ENCODE assay signal across 9 mouse cellular contexts in the genomic region with DNA sequence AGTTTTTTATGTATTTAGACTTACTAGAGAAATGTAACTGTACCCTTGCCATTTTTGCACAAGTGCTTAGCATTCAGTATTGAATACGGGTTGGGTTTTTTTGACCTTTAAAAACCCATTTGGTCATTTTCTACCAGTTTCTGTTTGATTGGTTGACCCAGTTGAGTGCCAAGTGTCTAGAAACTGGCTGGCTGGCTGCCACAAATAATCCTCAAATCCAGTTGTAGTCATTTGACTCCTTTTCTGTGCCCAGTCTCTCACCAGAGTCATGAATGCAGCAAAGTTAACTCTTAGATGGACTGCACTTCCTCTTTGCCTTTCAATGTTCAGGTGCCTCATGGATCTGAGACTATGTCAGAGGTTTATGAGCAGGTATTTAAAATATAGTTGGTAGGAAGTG. TPM values are rescaled to one million over a fixed set of nuclear protein-coding genes. Genes with fewer than 3 reads are reported as not detected.
A peak's percentile ranks its signal among the peaks of the same experiment; 100 is the strongest.
DNase-seq lines count a peak whose midpoint lies in the region; ATAC-seq and TF ChIP-seq lines count a peak whose summit lies in the region.
"Had no signal": no experiment of that assay in that cellular context is flagged by ENCODE, and none has a peak within 500 bp of the region (broad histone marks: within the 10 kb centered on the region; RNA-seq: fewer than 3 reads in every experiment).

No protein-coding gene starts in this region.

- no peak overlapping the region for H3K27ac ChIP-seq in lung, embryonic 14.5 days (ENCODE audit: low read depth)
- no peak overlapping the region for H3K27ac ChIP-seq in intestine, embryonic 14.5 days (ENCODE audit: low read depth)

- no peak overlapping the region for H3ac ChIP-seq in myocyte (ENCODE audit: control insufficient read depth, insufficient read length)

- ATAC-seq in lung, embryonic 14.5 days (ENCODE audit: insufficient read depth) = no peak
- ATAC-seq in intestine, embryonic 14.5 days (replicated peaks; ENCODE audit: low FRiP score, low TSS enrichment, low read depth) = no peak

- no peaks in the 10 kb centered on the region for H3K27me3 ChIP-seq in lung, embryonic 14.5 days (ENCODE audit: insufficient read depth, low read length)
- H3K27me3 ChIP-seq in intestine, embryonic 14.5 days (replicated peaks; ENCODE audit: control insufficient read depth, insufficient read depth, low read length) = no peaks in the 10 kb centered on the region
- H3K27me3 ChIP-seq in myocyte (ENCODE audit: control insufficient read depth, insufficient read depth, insufficient read length) = no peaks in the 10 kb centered on the region
- H3K27me3 ChIP-seq: heart, embryonic 12.5 days had no signal

- peaks cover 14% of the 10 kb centered on the region for H3K4me1 ChIP-seq in lung, embryonic 14.5 days (ENCODE audit: insufficient read depth)
- peaks cover 29% of the 10 kb centered on the region for H3K4me1 ChIP-seq in intestine, embryonic 14.5 days (replicated peaks; ENCODE audit: control insufficient read depth, insufficient read depth, low read length)

- H3K9me3 ChIP-seq in lung, embryonic 14.5 days (ENCODE audit: low read depth, low read length) = no peaks in the 10 kb centered on the region
- H3K9me3 ChIP-seq in intestine, embryonic 14.5 days (ENCODE audit: control insufficient read depth, low read length) = no peaks in the 10 kb centered on the region
- H3K9me3 ChIP-seq: heart, embryonic 12.5 days had no signal

- peaks cover 66% of the 10 kb centered on the region for H3K79me2 ChIP-seq in myocyte (ENCODE audit: control insufficient read depth, insufficient read depth)

- no peak for TF ChIP-seq CTCF in lung, embryonic 14.5 days (IDR thresholded peaks at IDR 0.05; ENCODE audit: low read depth)

- WGBS in lung, embryonic 14.5 days = 71% methylated on average over 1 of the region's 1 CpGs
- WGBS in intestine, embryonic 14.5 days = 91% methylated on average over 1 of the region's 1 CpGs

- H3K4me2 ChIP-seq in lung, embryonic 14.5 days = peak overlapping the region; percentile 84
- peak overlapping the region; percentile 12; the same call in 1 of the 2 replicates for H3K4me2 ChIP-seq in intestine, embryonic 14.5 days (ENCODE audit: low read length)
- H3K4me2 ChIP-seq in myocyte (ENCODE audit: low read depth) = peak overlapping the region; percentile 79

- no peak overlapping the region for H3K4me3 ChIP-seq in lung, embryonic 14.5 days (ENCODE audit: low read depth, low read length)
- H3K4me3 ChIP-seq in intestine, embryonic 14.5 days (ENCODE audit: low read depth, low read length) = no peak overlapping the region
- peak overlapping the region; percentile 75 for H3K4me3 ChIP-seq in myocyte
- H3K4me3 ChIP-seq: heart, embryonic 12.5 days had no signal

- peak; percentile 56 for DNase-seq in lung, embryonic 14.5 days
- no peak for DNase-seq in lung, postnatal 25 days (ENCODE audit: low spot score)
- peak; percentile 51 for DNase-seq in brain, adult 2 months (ENCODE audit: low read depth, low spot score)
- no peak for DNase-seq in intestine, embryonic 14.5 days (ENCODE audit: low spot score)
- DNase-seq in ovary, postnatal 10 days (ENCODE audit: low spot score) = no peak
- no peak for DNase-seq in c-Kit-positive CD71-positive TER-119-positive erythroid progenitor cells, embryonic 14.5 days (ENCODE audit: low spot score)
- DNase-seq: thymus, postnatal 25 days had no signal

- H3K9ac ChIP-seq in lung, embryonic 14.5 days = no peak overlapping the region
- H3K9ac ChIP-seq in intestine, embryonic 14.5 days (ENCODE audit: low read length) = no peak overlapping the region
- H3K9ac ChIP-seq: heart, embryonic 12.5 days had no signal

- H3K36me3 ChIP-seq in lung, embryonic 14.5 days (ENCODE audit: insufficient read depth) = no peaks in the 10 kb centered on the region
- H3K36me3 ChIP-seq in intestine, embryonic 14.5 days (ENCODE audit: control insufficient read depth, insufficient read depth, low read length) = no peaks in the 10 kb centered on the region
- H3K36me3 ChIP-seq in myocyte (ENCODE audit: control insufficient read depth, insufficient read depth) = no peaks in the 10 kb centered on the region
- H3K36me3 ChIP-seq: heart, embryonic 12.5 days had no signal

- TF ChIP-seq POLR2A in myocyte (IDR thresholded peaks at IDR 0.05; ENCODE audit: insufficient read length, low read depth) = no peak

TF ChIP-seq in myocyte, 11 proteins besides CTCF, POLR2A, EP300 and RAD21:
- TF ChIP-seq MAX (IDR thresholded peaks at IDR 0.05; ENCODE audit: low read depth) = no peak
- TF ChIP-seq CEBPB (IDR thresholded peaks at IDR 0.05; ENCODE audit: insufficient read depth, poor library complexity, severe bottlenecking) = no peak
- no peak for TF ChIP-seq MYOG (IDR thresholded peaks at IDR 0.05; ENCODE audit: control insufficient read depth in 1 of 3, insufficient read depth in 1 of 3, insufficient read length in 2 of 3, low read depth in 2 of 3)
- TF ChIP-seq USF1 (IDR thresholded peaks at IDR 0.05; ENCODE audit: low read depth) = no peak
- TF ChIP-seq TCF12 (IDR thresholded peaks at IDR 0.05; ENCODE audit: insufficient read depth, poor library complexity, severe bottlenecking) = no peak
- TF ChIP-seq REST (IDR thresholded peaks at IDR 0.05; ENCODE audit: insufficient read depth, insufficient read length) = no peak
- TF ChIP-seq SRF (IDR thresholded peaks at IDR 0.05; ENCODE audit: control insufficient read depth, insufficient read length, low read depth) = no peak
- TF ChIP-seq E2F4 (IDR thresholded peaks at IDR 0.05; ENCODE audit: insufficient read depth) = no peak
- no peak for TF ChIP-seq TCF3 (IDR thresholded peaks at IDR 0.05; ENCODE audit: insufficient read length, low read depth)
- TF ChIP-seq MYOD1 (IDR thresholded peaks at IDR 0.05; ENCODE audit: control insufficient read depth in 1 of 3, insufficient read length in 2 of 3, low read depth in 2 of 3) = no peak
- TF ChIP-seq POLR2AphosphoS2 (IDR thresholded peaks at IDR 0.05; ENCODE audit: insufficient read length, low read depth) = no peak

RNA-seq across cellular contexts. Expression of gene Chka, which starts 2.3 kb away (rescaled TPM):
- polyA plus RNA-seq in lung, embryonic 14.5 days (2014; fragmentation: Nextera tagmentation; extraction: Ambion mirVana) = 54.0 and 63.0 TPM in 2 replicates
- polyA plus RNA-seq in intestine, embryonic 14.5 days (2014; fragmentation: Nextera tagmentation; extraction: Ambion mirVana) = 48.8 and 54.0 TPM in 2 replicates
- polyA plus RNA-seq in myocyte (2012; fragmentation: generic; extraction: Trizol) = 35.5 TPM

RNA-seq across cellular contexts. Expression of gene Tcirg1, which starts 53.0 kb away (rescaled TPM):
- 31.7 and 36.0 TPM in 2 replicates for polyA plus RNA-seq in lung, embryonic 14.5 days (2014; fragmentation: Nextera tagmentation; extraction: Ambion mirVana)
- 34.8 and 40.5 TPM in 2 replicates for polyA plus RNA-seq in intestine, embryonic 14.5 days (2014; fragmentation: Nextera tagmentation; extraction: Ambion mirVana)
- 50.9 TPM for polyA plus RNA-seq in myocyte (2012; fragmentation: generic; extraction: Trizol)

RNA-seq across cellular contexts. Expression of gene Ndufs8, which starts 58.7 kb away (rescaled TPM):
- polyA plus RNA-seq in lung, embryonic 14.5 days (2014; fragmentation: Nextera tagmentation; extraction: Ambion mirVana) = 326 and 335 TPM in 2 replicates
- 374 and 390 TPM in 2 replicates for polyA plus RNA-seq in intestine, embryonic 14.5 days (2014; fragmentation: Nextera tagmentation; extraction: Ambion mirVana)
- 482 TPM for polyA plus RNA-seq in myocyte (2012; fragmentation: generic; extraction: Trizol)

Comparison
In these comparisons a context has a peak if more than half of its experiments do, and no peak if none do; other contexts are left out.
1. DNase-seq: peak in lung, embryonic 14.5 days (single experiment) and brain, adult 2 months (single experiment); none in lung, postnatal 25 days (single experiment), intestine, embryonic 14.5 days (single experiment), ovary, postnatal 10 days (single experiment) and c-Kit-positive CD71-positive TER-119-positive erythroid progenitor cells, embryonic 14.5 days (single experiment).
2. H3K4me2 ChIP-seq: peak in every context shown above with its lines; median percentile 84 in lung, embryonic 14.5 days; 79 in myocyte; 12 in intestine, embryonic 14.5 days.